Mouse (Mus musculus): ENCODE data around the gene Sparc.
A peak's percentile ranks its signal among the peaks of the same experiment; 100 is the strongest.
"Not testable (repeated sequence)": the region's sequence is repeated elsewhere in the genome, so short reads cannot be mapped to it uniquely, and the experiment has no call there.

Sparc gene

DNA sequence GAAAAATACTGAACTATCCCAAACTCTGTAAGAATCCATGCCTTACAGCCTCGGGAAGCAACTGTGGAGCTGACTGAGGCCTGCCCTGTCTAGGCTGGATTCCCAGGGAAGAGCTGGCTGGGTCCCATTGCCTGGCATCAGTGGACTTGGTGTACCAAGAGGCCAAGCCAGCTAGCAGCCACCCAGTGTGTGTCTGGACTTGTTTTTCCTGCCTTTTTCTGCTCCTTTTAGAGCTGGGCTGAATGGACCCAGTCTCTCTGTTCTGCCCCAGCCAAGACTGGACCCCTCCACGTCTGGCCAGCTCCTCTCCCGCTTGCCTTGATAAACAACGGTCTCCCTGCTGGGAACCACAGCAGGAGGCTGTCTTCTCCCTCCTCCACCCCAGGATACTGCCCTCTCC lies 15.0 kb upstream of the Sparc start:
- DNase-seq (ENCODE audit: low read depth, low spot score): no peak

DNA sequence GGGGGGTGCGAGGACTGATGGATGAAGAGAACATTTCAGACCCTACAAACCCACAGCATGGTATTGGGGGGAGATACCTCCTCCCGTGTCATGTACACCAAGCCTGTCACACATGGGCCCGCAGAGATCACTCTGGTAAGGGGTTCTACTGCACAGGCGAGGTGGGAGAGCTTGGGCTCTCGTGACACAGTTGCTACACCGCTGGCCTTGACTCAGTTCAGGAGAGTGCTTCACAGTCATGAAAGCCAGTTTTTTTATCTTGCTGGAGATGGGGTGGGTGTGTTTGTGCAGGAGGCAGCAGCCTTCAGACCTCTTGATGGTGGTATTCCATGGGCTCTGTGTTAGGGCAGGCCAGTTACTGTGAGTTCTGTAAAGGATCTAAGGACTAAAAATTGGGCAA lies 13.1 kb upstream of the Sparc start:
- DNase-seq (ENCODE audit: low read depth, low spot score): no peak

DNA sequence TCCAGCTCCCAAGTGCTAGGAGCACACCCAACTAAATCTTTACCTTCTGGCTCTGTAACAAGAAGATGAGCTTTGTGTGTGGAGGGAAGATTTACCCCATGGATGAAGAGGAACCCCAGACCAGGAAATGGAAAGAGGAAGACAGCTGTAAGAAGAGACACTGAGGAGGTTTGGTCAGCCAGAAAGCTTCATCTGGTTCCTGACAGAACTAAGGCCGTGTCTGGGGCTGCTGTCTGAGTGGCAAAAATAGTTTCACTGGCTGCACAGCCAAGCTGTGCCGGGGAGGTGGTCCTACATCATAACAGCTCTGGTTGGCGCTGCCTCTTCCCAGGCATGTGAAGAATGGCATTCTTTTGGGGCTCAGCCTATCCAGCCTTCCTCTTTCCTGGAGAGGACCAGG lies 10.0 kb upstream of the Sparc start:
- no peak for DNase-seq (ENCODE audit: low read depth, low spot score)

DNA sequence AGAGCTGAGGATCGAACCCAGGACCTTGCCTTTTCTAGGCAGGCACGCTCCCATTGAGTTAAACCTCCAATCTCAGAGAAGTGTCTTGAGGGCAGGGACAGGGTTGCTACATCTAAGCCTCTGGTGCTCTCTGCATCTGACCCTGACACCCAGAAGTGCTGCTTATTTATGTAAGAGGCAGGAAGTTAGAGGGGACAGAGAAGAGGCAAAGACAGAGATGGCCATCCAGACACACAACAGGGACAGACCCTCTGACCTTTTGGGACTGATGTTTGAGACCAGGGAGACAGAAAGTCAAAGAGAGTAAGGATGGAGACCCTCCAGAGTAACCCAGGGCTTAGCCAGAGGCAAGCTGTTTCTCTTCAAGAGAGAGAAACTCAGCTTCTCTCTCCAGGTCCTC lies 7.0 kb upstream of the Sparc start:
- no peak for DNase-seq (ENCODE audit: low read depth, low spot score)

DNA sequence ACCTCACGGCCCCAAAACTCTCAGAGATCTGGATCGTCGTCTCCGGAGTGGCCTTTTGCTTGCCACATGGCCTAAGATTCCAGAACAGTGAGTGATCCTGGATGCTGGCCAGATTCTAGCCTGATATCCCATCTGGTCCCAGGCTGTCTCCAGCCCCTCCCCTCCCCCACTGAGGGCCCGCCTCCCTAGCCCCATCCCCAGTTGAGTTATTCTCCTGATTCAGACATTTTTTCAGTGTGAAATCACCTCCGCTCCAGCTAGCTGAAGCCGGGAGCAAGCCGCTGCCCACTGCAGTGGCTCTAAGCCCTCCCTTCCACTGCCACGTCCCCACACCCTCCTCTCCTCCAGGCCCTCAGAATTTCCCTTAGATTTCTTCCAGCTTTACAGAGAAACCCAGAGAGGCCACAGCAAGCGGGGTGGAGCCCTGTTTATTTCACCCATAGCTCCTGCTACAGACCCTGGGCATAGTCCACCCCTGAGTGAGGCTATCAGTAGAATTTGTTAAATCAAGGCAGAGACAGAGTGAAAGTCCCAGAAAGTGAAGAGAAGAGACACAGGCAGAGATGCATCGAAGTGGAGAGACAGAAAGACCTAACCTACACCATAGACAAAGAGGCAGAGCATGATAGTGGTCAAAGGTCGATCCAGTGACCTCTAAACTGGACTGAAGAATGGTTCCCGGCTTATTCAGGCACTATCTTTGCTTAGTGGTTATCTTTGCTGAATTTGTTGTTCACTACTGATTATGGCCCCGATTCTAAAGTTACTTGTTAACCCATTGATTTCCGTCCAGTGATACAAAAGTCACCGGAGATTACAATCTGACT lies 5.4 kb upstream of the Sparc start:
- DNase-seq (ENCODE audit: low read depth, low spot score): peak; percentile 71

DNA sequence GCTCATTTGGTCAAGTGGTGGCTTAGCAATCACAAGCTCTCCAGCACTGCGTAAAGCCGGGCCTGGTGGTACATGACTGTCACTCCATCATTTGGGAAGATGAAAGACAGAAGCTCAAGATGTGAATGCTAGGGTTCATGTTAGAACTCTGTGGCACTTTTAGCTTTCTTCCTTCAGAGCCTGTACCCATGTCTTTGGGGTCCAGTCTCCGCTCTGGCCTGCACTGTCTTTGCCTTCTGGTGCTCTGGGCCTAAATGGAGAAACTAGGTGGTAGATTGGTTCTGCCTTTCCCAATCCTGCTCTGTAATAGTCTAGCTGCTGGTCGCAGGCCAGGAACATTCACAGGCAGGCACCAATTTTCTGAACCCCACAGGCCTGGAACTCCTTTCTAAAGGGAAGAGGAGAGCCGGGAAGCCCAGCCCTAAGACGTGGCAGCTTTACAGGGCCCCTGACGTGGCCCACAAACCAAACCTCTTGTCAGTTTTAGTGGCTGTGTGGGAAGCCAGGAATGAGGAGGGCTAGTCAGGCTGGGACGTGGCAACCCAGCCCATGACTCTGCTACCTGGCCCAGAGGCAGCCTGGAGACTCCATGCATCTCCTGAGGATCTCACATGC lies 1.9 kb upstream of the Sparc start:
- no peak for DNase-seq (ENCODE audit: low read depth, low spot score)

DNA sequence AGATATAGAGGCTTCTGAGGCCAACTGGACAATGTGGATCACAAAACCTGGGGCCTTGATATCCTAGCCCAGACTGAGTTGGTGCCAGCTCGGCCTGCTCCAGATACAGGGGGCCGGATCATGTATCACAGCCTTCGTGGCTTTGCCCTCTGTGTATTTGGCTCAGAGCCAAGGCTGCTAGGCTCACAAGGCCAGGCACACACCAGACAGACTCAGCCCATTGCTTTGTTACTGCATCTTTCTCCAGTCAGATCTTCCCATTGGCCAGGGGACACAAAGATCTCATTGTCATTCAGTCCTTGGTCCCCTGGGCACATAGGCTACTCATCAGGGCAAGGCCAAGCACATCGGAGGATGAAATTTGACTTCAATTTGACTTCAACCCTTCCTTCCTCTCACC lies 773 bp upstream of the Sparc start:
- peak; percentile 74 for DNase-seq (ENCODE audit: low read depth, low spot score)

DNA sequence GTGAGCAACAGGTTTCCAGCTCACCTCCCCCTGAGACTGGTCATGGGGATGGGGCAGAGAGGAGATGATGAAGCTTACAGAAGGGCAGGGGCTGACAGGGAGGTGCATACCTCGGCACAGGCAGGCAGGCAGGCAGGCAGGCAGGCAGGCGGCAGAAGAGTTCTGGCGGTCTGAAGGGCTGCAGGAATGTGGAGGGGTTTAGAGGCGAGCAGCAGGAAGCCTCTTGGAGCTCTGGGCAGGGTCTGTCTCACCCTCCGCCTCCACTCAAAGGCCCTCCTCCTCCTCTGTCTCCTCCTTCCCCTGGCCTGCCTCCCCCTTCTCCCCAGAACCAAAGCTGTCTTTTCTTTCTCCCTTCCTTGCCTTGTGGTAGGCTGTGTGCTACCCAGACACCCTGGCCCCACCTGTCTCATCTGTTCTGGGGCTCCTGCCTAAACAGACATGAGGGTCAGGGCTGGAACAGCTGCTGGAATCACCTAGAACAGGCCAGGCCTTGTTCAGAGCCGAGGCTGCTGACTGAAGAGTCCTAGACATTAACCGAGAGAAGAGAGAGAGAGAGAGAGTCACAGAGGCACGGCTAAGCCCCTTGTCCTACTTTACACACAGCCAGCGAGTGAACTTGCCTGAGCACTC lies 3.2 kb downstream of the Sparc start:
- peak; percentile 87 for DNase-seq (ENCODE audit: low read depth, low spot score)

DNA sequence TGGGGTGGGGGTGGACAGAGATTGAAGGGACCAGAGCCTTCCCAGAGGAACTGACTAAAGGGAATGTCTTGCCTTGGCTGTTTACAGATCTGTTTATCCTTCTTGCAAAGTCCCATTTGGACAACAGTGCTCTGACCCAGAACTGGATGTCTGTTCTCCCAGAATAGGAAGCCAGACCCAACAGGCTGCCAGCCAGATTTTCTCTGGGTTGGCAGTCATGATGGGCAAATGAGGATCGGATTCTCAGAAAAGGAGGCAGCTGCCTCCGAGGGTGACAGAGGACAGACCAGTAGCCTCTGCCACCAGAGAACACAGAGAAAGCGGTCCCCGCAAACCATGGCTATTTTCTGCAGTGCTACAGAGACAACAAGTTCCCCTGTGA lies 3.7 kb downstream of the Sparc start:
- DNase-seq (ENCODE audit: low read depth, low spot score): no peak

DNA sequence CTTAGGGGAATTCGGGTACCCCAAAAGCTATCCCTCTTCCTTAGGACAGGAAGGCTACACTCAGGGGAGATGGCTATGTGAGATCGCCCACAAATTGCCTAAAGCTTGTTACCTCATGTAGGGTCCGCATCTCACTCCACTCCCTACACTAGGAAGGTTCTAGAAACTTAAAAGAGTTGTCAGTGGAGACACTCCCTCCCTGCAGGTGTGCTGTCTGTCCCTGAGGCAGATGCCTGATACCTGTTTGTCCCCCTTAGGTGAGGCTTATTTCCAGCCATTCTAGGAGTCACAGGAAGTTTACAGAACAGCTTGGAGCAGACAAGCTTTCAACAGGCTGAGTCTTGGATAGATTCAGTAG lies 4.3 kb downstream of the Sparc start:
- no peak for DNase-seq (ENCODE audit: low read depth, low spot score)

DNA sequence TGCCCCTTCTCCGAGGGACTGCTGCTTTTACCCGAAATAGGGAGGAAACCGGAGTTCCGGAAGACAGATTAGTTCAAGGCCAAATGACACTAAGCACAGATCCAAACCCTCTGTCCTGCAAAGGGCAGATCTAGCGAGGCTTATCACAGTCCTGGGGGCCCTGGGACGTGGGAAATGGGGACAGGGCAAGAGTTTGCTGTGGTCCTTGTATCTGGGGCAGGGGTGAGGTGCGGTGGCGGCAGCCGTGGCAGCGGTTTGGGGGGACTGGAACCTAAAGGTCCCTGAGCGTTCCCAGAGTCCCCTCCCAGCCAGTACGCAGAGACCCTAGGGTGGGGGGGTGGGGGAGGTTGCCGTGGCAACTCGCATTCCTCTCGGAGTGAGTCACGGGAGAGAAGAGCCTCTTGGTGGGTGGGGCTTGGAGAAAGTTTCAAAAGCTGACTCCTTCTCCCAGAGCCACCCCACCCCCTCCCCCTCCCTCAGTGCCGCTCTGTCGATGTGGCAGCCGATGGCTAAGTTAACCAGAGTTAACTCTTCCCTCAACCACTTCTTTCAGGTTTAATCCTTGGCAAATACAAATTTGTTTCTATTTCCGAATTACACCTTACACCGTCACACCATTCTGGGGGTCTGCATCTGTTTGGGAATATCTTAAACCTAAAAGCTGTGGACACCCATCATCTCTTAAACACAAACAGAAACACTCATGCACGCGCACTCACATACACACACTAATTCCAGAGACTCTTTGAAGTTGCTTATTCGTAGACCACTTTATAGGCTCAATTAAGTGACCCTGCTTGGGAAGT lies 4.9 kb downstream of the Sparc start:
- peak; percentile 95 for DNase-seq (ENCODE audit: low read depth, low spot score)

DNA sequence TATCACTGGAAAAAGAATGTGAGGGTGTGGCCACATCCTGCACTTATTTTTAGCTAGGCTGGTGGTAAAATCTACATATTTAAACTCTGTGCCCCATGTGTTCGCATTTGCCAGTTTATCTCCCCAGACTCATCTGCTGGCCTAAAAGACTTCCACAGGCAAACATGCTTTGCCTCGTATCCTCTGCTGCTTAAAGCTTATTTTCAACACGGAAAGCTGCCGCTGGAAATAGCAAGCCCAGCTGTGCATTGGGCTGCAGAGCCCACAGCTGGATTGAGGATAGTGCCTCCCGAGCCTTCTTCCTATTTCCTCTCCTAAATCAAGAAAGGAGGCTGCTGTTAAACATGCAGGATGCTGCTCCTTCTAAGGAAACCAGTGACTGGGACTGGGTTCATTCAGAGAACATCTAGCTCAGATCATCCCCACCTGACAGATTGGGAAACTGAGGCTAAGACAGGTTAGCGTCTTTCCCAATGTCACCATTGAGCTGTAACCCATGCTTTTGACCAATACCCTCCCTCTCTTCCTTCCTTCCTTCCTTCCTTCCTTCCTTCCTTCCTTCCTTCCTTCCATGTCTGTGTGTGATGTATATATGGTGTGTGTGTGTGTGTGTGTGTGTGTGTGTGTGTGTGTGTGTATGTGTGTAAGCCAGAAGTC lies 6.2 kb downstream of the Sparc start:
- no peak for DNase-seq (ENCODE audit: low read depth, low spot score)

DNA sequence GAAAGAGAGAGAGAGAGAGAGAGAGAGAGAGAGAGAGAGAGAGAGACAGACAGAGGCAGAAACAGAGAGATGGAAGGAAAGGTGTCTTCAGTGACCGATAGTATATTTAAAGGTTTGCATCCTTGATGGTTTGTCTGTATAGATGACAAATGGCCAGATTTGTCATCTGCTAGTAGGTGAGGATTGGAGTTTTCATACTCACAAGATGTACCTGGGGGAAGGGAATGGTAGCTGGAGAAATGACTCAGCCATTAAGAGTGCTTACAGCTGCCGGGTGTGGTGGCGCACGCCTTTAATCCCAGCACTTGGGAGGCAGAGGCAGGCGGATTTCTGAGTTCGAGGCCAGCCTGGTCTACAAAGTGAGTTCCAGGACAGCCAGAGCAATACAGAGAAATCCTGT lies 7.3 kb downstream of the Sparc start:
- not testable (repeated sequence) for DNase-seq (ENCODE audit: low read depth, low spot score)

DNA sequence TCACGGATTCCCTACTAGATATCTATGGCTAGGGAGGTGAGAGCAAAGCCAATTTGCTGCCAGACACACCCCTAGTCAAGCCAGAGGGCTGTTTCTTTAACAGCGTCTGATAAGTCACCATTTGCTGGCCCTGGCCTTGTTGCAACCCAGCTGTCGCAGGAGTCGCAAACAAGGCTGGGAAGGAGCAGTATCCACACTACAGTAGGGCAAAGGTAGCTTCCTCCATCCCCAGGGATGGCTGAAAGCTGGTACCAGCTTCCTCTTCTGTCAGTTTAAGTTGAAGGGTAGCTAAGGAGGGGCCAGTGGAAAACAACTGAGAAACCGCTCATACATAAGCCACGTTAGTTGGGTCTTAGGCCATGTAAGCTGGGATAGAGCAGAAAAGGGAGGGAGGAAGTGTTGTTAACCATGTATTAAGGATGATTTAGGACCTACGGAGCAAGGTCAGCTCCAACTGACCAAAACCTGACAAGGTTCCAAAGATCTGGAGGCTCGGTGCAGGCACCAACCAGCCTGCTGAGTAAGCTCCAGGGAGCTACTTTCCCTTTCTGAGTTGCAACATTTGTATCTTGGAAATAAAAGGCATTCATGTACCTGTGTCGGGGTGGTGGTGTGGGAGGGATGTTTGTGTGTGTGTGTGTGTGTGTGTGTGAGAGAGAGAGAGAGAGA lies 7.8 kb downstream of the Sparc start:
- DNase-seq (ENCODE audit: low read depth, low spot score): no peak

DNA sequence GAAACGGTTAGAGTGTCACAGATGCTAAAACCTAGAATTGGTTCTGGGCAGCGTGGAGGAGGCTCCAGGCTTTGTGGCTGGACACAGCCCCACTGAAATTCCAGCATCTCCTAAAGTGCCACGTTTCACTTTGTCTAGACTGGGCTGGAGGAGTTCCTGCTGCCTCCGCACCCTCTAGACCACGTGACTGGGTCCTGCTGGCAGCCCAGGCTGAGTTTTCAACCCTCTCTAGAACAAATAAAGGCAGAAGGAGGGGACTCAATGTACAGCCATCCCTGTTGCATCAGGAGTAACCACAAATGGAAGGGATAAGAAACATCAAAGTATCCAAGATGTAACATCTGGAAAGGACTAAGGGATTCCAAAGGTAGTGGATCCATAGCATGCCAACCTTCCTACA lies 8.7 kb downstream of the Sparc start:
- peak; percentile 67 for DNase-seq (ENCODE audit: low read depth, low spot score)

DNA sequence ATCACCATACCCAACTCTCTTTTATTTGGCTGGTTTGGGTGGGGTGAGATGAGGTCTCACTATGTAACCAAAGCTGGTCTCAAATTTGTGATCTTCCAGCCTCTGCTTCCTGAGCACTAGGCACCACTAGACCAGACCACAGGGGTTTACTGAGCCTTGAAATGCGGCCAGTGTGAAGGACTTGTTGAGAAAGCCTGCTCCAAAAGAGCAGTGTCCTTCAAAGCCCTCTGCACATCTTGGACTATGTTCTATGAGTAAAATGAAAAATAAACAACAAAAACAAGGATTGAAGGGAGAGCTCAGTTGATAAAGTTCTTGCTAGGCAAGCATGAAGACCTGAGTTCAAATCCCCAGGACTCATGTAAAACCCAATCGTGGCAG lies 9.6 kb downstream of the Sparc start:
- DNase-seq (ENCODE audit: low read depth, low spot score): no peak

DNA sequence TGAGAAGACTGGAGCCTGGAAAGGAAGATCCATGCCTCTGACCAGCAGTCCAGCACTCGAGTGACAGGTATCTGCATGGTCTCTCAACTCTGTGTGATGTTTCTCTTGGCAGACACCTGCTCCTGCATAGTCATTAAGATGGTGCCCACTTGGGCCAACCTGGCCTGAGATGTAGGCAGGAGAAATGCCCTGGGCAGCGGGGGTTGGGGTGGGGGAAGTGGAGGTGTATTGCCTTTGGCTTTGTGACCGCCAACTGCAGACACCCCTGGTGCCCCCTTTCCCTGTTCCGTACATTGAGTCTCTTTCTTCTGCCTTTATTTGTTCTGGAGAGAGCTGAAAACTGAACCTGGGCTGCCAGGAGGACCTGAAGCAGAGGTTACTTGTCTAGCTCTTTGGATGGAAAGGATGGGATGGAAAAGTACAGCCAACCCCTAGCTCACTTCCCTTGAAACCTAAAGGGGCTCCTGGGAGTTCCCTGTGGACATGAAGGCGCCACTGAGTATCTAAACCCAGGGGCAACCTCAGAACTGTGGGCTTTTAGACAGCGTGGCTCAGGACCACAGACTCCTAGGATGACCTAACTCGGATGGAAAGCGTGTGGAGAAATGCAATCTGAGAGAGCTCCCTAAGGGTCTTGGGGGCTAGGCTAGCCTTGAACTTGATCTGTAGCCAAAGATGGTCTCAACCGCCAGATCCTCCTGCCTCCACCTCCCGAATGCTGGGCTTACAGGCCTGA lies 10.1 kb downstream of the Sparc start:
- DNase-seq (ENCODE audit: low read depth, low spot score): no peak

DNA sequence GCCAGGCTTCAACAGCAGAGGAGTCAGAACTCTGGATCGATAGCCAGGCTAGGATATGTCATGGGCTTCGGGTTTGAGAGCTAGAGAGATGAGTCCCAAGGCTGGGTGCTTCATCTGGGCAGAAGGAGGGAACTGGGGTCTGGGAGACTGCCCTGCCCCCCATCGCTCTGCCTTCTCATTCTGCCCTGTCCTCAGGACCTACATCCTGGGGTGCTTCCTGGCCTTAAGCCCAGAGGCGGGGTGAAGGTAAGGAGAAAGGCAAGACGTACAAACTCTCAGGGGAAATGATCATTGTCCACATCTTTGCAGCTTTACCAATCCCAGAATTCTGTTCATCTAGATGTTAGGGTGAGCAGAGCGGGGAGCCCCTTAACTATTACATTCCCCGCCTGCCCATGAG lies 10.9 kb downstream of the Sparc start:
- no peak for DNase-seq (ENCODE audit: low read depth, low spot score)

DNA sequence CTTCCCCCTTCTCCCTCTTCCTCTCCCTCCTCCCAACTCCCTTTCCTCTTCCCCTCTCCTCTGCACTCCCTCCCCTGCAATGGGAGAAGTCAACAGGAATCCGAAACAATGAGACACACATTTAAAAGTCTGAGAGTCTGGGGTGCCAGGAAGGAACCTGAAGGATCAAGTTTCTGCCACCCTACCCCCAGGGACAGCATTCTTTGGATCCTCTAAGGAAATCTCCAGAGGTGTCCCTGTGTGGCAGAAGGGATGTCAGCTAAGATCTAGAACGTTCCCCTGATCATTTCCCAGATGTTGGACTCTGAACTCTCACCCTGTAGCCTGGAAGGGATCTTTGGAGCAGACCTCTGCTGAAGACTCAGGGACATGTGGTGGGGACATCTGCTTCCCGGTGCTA lies 12.5 kb downstream of the Sparc start:
- DNase-seq (ENCODE audit: low read depth, low spot score): no peak

DNA sequence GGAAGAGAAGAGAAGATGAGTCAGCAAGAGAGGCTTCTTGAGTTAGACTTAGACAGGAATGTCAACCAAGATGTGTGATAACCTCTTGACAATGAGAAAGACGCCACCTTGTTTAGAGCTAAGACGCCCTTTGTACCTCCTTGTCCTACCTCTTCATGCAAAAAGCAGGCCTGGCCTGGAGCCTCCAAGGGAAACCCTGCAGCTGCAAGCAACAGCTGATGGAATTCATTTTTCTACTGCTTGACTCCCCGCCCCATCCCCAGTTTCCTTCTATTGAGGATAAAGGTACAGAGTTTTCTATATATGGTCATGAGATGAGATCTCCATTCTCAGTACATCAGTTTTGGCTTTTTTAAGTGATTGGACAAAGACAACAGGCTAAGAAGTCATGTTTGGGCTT lies 13.0 kb downstream of the Sparc start:
- no peak for DNase-seq (ENCODE audit: low read depth, low spot score)

DNA sequence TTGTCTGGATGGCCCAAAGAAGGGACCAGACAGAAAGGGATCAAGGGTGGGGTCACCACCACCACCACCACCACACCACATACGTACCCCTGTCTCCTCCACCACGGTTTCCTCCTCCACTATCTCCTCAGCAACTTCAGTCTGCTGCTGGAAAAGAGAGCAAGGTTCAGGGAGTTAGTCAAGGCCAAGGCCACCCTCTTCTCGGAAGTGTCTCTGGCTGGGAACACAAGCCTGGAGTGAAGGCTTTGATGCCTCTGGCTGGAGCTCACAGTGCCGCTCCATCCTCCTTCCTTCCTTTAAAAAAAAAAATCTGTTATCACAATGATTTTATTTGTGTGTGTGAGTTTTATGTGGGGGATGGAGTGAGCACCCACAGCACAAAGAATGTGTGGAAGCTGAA lies 15.8 kb downstream of the Sparc start:
- no peak for DNase-seq (ENCODE audit: low read depth, low spot score)
